Mouse (Mus musculus): ENCODE data around the gene Pid1. TPM values are rescaled to one million over a fixed set of nuclear protein-coding genes. Genes with fewer than 3 reads are reported as not detected.
"Not testable (repeated sequence)": the region's sequence is repeated elsewhere in the genome, so short reads cannot be mapped to it uniquely, and the experiment has no call there.

Gene Pid1
- polyA plus RNA-seq, 1 experiment from 2014 or later, result 47.2 TPM

GRCm38 (mm10) chr1:84357216-84357615, 6.8 kb downstream of the Pid1 start:
- H3K9ac ChIP-seq, result no peak overlapping the region
- ATAC-seq (ENCODE audit: insufficient number of reproducible peaks, low FRiP score, low TSS enrichment, low read depth), result no peak
- H3K9me3 ChIP-seq, result no peaks in the 10 kb centered on the region
- no peak overlapping the region for H3K4me3 ChIP-seq
- WGBS, result 87% methylated on average over 5 of the region's 5 CpGs
- no peaks in the 10 kb centered on the region for H3K36me3 ChIP-seq
- no peaks in the 10 kb centered on the region for H3K4me1 ChIP-seq
- H3K4me2 ChIP-seq, result no peak overlapping the region
- no peak overlapping the region for H3K27ac ChIP-seq
- H3K27me3 ChIP-seq, result no peaks in the 10 kb centered on the region

DNA sequence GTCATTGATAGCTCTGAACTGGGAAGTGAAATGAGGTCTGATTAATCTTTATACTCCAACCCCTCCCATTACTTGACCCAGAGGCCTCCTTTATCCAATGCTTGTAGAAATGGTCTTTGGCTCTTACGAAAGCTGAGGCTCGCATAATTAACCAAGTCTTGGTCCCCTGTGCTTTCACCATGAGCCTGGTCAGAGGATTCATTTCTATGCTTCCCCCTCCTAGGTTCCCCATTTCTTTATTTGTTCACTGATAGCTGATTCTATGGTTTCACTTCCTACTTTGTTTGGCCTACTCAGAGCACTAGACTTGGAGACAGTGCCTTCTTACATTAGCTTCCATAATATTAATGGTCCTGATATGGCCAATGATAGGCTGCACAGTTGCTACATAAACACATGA, 13.7 kb downstream of the Pid1 start:
- no peak overlapping the region for H3K4me3 ChIP-seq
- 88% methylated on average over 2 of the region's 2 CpGs for WGBS
- H3K27ac ChIP-seq, result no peak overlapping the region
- H3K9me3 ChIP-seq, result no peaks in the 10 kb centered on the region
- no peaks in the 10 kb centered on the region for H3K4me1 ChIP-seq
- H3K9ac ChIP-seq, result no peak overlapping the region
- ATAC-seq (ENCODE audit: insufficient number of reproducible peaks, low FRiP score, low TSS enrichment, low read depth), result no peak
- no peak overlapping the region for H3K4me2 ChIP-seq
- H3K27me3 ChIP-seq, result no peaks in the 10 kb centered on the region
- no peaks in the 10 kb centered on the region for H3K36me3 ChIP-seq

GRCm38 (mm10) chr1:84347796-84348476, 16.0 kb downstream of the Pid1 start:
- H3K4me1 ChIP-seq, result no peaks in the 10 kb centered on the region
- H3K9me3 ChIP-seq, result no peaks in the 10 kb centered on the region
- 63% methylated on average over 3 of the region's 3 CpGs for WGBS
- no peak overlapping the region for H3K4me2 ChIP-seq
- no peak overlapping the region for H3K27ac ChIP-seq
- no peak for ATAC-seq (ENCODE audit: insufficient number of reproducible peaks, low FRiP score, low TSS enrichment, low read depth)
- H3K36me3 ChIP-seq, result no peaks in the 10 kb centered on the region
- no peak overlapping the region for H3K9ac ChIP-seq
- no peaks in the 10 kb centered on the region for H3K27me3 ChIP-seq
- H3K4me3 ChIP-seq, result no peak overlapping the region

DNA sequence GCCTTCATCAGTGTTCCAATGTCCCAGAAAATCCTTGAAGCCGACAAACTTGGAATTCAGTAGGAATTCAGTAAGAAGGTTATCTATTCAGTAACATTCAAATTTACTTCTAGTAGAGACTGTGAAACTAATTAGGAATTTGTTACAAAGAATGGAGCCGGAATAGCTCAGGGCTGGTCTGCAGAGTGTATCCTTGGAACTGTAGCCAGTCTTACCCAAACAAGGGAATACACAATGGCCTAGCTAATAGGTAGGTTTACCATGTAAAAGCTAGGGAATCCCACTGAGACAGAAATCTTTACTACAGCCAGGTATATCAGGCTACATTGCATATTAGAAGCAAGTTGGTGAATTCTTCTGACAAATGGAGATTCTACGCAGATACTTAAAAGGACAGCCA, 31.2 kb downstream of the Pid1 start:
- not testable (repeated sequence) for H3K27me3 ChIP-seq; H3K9ac ChIP-seq; H3K4me2 ChIP-seq; H3K36me3 ChIP-seq; H3K4me1 ChIP-seq; ATAC-seq (ENCODE audit: insufficient number of reproducible peaks, low FRiP score, low TSS enrichment, low read depth); H3K9me3 ChIP-seq; H3K4me3 ChIP-seq; H3K27ac ChIP-seq
- 63% methylated on average over 3 of the region's 3 CpGs for WGBS

DNA sequence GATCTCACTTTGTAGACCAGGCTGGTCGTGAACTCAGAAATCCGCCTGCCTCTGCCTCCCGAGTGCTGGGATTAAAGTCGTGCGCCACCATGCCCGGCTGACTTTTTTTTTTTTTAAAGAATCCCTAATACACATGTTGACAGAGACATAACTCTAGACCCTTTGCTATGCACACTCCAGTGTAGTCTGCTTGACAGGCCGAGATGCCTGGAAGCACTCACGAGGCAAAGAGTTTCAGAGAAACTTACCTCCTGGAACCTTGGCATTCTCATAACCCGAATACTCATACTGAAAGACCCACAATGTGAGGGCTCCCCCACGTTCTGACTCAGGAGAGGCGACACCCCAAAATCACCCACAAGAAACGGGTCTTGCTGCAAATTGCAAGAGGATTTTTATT, 32.1 kb downstream of the Pid1 start:
- H3K4me2 ChIP-seq; H3K27me3 ChIP-seq; ATAC-seq (ENCODE audit: insufficient number of reproducible peaks, low FRiP score, low TSS enrichment, low read depth); H3K9me3 ChIP-seq; H3K4me3 ChIP-seq; H3K9ac ChIP-seq; H3K4me1 ChIP-seq; H3K27ac ChIP-seq; H3K36me3 ChIP-seq: not testable (repeated sequence)
- 83% methylated on average over 12 of the region's 12 CpGs for WGBS

GRCm38 (mm10) chr1:84325309-84325708, 38.7 kb downstream of the Pid1 start:
- H3K27ac ChIP-seq, result no peak overlapping the region
- H3K9me3 ChIP-seq, result no peaks in the 10 kb centered on the region
- 12% methylated on average over 3 of the region's 3 CpGs for WGBS
- H3K27me3 ChIP-seq, result no peaks in the 10 kb centered on the region
- no peak overlapping the region for H3K4me2 ChIP-seq
- no peak for ATAC-seq (ENCODE audit: insufficient number of reproducible peaks, low FRiP score, low TSS enrichment, low read depth)
- no peak overlapping the region for H3K4me3 ChIP-seq
- H3K36me3 ChIP-seq, result no peaks in the 10 kb centered on the region
- 0 out of 2 replicates have a peak, but pooled peaks cover 3% of the 10 kb centered on the region for H3K4me1 ChIP-seq
- H3K9ac ChIP-seq, result no peak overlapping the region

DNA sequence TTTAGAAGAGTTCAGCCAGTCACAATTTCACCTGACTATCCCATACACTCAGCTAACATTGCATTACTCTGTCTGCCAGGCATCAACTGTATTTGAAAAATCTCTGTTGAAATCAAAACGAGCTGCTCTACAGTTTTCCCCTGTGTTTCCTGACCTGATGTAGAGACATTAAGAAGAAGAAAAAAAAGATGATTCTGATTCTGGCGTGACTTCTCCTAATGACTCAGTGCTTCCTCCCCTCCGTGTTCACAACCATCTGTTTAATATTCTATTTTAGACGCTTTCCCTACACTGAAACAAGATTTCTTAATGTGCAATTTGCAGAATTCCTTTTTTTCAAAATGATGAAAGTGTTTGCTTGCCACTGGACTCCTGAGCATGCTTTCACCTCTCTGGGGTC, 42.7 kb downstream of the Pid1 start:
- Histone ChIP-seq H3K27me3 (no peaks in the 10 kb centered on the region), H3K9ac (no peak overlapping the region), H3K9me3 (no peaks in the 10 kb centered on the region), H3K4me1 (0 out of 2 replicates have a peak, but pooled peaks cover 3% of the 10 kb centered on the region), H3K27ac (no peak overlapping the region), H3K4me2 (no peak overlapping the region), H3K4me3 (no peak overlapping the region), H3K36me3 (no peaks in the 10 kb centered on the region)
- no peak for ATAC-seq (ENCODE audit: insufficient number of reproducible peaks, low FRiP score, low TSS enrichment, low read depth)
- 55% methylated on average over 4 of the region's 4 CpGs for whole genome bisulfite sequencing

DNA sequence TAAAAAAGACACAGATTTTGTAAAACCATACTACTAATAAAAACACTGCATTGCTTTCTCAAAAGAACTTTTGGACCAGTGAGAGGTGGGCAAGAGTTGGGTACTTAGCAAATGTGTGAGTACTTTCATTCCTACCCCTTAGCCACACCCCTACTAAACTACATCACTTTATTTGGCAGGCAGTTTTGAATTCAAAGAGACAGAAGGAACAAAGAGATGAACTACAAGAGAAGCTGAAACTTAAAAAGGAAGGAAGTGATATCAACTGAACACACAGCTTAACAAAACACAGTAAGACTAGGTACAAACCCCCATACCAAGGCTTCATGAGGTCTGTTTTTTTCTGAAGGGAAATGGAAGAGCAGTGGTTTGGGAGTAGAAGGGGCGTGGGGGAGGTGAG, 45.4 kb downstream of the Pid1 start:
- ATAC-seq (ENCODE audit: insufficient number of reproducible peaks, low FRiP score, low TSS enrichment, low read depth), result no peak
- Histone ChIP-seq H3K9me3 (no peaks in the 10 kb centered on the region), H3K4me1 (no peaks in the 10 kb centered on the region), H3K27me3 (no peaks in the 10 kb centered on the region), H3K9ac (no peak overlapping the region), H3K4me2 (no peak overlapping the region), H3K27ac (no peak overlapping the region), H3K36me3 (no peaks in the 10 kb centered on the region), H3K4me3 (no peak overlapping the region)
- WGBS, result 68% methylated on average over 1 of the region's 1 CpGs

- no peaks in the 10 kb centered on the region for H3K36me3 ChIP-seq
- no peaks in the 10 kb centered on the region for H3K27me3 ChIP-seq
Observed at GRCm38 (mm10) chr1:84317827-84318226, 46.2 kb downstream of the Pid1 start.

GRCm38 (mm10) chr1:84309966-84310460, 54.0 kb downstream of the Pid1 start:
- ATAC-seq (ENCODE audit: insufficient number of reproducible peaks, low FRiP score, low TSS enrichment, low read depth), result no peak
- H3K27me3 ChIP-seq, result no peaks in the 10 kb centered on the region
- no peaks in the 10 kb centered on the region for H3K36me3 ChIP-seq
- no peak overlapping the region for H3K4me2 ChIP-seq
- WGBS, result 66% methylated on average over 2 of the region's 2 CpGs
- no peaks in the 10 kb centered on the region for H3K9me3 ChIP-seq
- H3K4me1 ChIP-seq, result no peaks in the 10 kb centered on the region
- no peak overlapping the region for H3K4me3 ChIP-seq
- H3K27ac ChIP-seq, result no peak overlapping the region
- no peak overlapping the region for H3K9ac ChIP-seq

More at GRCm38 (mm10) chr1:84317827-84318226, 46.2 kb downstream of the Pid1 start:
- 75% methylated on average over 1 of the region's 1 CpGs for WGBS
- Histone ChIP-seq H3K4me3 (no peak overlapping the region), H3K9ac (no peak overlapping the region), H3K4me2 (no peak overlapping the region), H3K9me3 (no peaks in the 10 kb centered on the region), H3K27ac (no peak overlapping the region), H3K4me1 (no peaks in the 10 kb centered on the region)
- no peak for ATAC-seq (ENCODE audit: insufficient number of reproducible peaks, low FRiP score, low TSS enrichment, low read depth)

- no peak for ATAC-seq (ENCODE audit: insufficient number of reproducible peaks, low FRiP score, low TSS enrichment, low read depth)
- Histone ChIP-seq H3K9me3 (no peaks in the 10 kb centered on the region), H3K36me3 (no peaks in the 10 kb centered on the region), H3K27me3 (no peaks in the 10 kb centered on the region), H3K4me3 (no peak overlapping the region), H3K9ac (no peak overlapping the region), H3K4me2 (no peak overlapping the region), H3K4me1 (no peaks in the 10 kb centered on the region), H3K27ac (no peak overlapping the region)
- WGBS, result 62% methylated on average over 16 of the region's 16 CpGs
Observed at GRCm38 (mm10) chr1:84305713-84306421, 58.1 kb downstream of the Pid1 start.

GRCm38 (mm10) chr1:84302788-84303187, 61.2 kb downstream of the Pid1 start:
- Histone ChIP-seq H3K36me3 (no peaks in the 10 kb centered on the region), H3K4me2 (no peak overlapping the region), H3K4me1 (no peaks in the 10 kb centered on the region), H3K9ac (no peak overlapping the region), H3K27me3 (no peaks in the 10 kb centered on the region), H3K27ac (no peak overlapping the region), H3K4me3 (no peak overlapping the region), H3K9me3 (no peaks in the 10 kb centered on the region)
- no peak for ATAC-seq (ENCODE audit: insufficient number of reproducible peaks, low FRiP score, low TSS enrichment, low read depth)
- WGBS, result 58% methylated on average over 3 of the region's 3 CpGs

Measured in limb, embryonic 15.5 days (tissue).